Mouse (Mus musculus) ES-Bruce4 (cell line): ENCODE results near the gene Unc13b. TPM values are rescaled to one million over a fixed set of nuclear protein-coding genes. Genes with fewer than 3 reads are reported as not detected.

Source experiments
- H3K27ac ChIP-seq: 2 replicates; pipeline ENCODE4 v1.5.1; 2012; ENCODE audit warnings: low read length, inconsistent platforms; ENCODE audit not compliant: insufficient read depth
- H3K27me3 ChIP-seq: 2 replicates; pipeline ENCODE4 v1.6.1; 2012; ENCODE audit warnings: mild to moderate bottlenecking, low read length, inconsistent platforms; ENCODE audit not compliant: control insufficient read depth, poor library complexity, insufficient read depth, severe bottlenecking
- H3K36me3 ChIP-seq: 2 replicates; pipeline ENCODE4 v1.6.1; 2012; ENCODE audit warnings: inconsistent platforms, mild to moderate bottlenecking, low read length, moderate library complexity; ENCODE audit not compliant: control insufficient read depth, poor library complexity, insufficient read depth, severe bottlenecking
- H3K4me1 ChIP-seq: one replicate; pipeline ENCODE4 v1.8.1; 2011; ENCODE audit warnings: low read length; ENCODE audit not compliant: control insufficient read depth, insufficient read depth
- H3K4me3 ChIP-seq: 2 replicates; pipeline ENCODE4 v1.5.1; 2011; ENCODE audit warnings: low read depth, mild to moderate bottlenecking, low read length
- H3K9ac ChIP-seq: 2 replicates; pipeline ENCODE4 v1.6.1; 2012; ENCODE audit warnings: low read depth, mild to moderate bottlenecking, inconsistent platforms; ENCODE audit not compliant: poor library complexity, severe bottlenecking
- H3K9me3 ChIP-seq: replicated peaks from 2 replicates; pipeline ENCODE4 v1.6.1; 2012; ENCODE audit warnings: mild to moderate bottlenecking, low read length, inconsistent platforms; ENCODE audit not compliant: control insufficient read depth, poor library complexity, insufficient read depth, severe bottlenecking
- CTCF ChIP-seq: IDR thresholded peaks from one replicate; pipeline ENCODE4 v1.8.1; 2011; ENCODE audit warnings: low read depth, low read length
- EP300 ChIP-seq: IDR thresholded peaks from 2 replicates; pipeline ENCODE4 v1.6.1; 2011; ENCODE audit warnings: low read depth, low read length; ENCODE audit not compliant: insufficient read depth
- POLR2A ChIP-seq: IDR thresholded peaks from one replicate; pipeline ENCODE4 v1.8.1; 2011; ENCODE audit warnings: low read length; ENCODE audit not compliant: insufficient read depth
- polyA plus RNA-seq: library from polyadenylated mRNA; stranded (reverse); fragments of >200 nt; gene quantifications from 2 replicates; pipeline ENCODE4 v1.2.4, GENCODE M21; 2011; ENCODE audit warnings: low read depth; ENCODE audit not compliant: missing spikeins, insufficient read depth, insufficient read length

Gene Unc13b
- polyA plus RNA-seq, 1 experiment: 23.1 TPM

GRCm38 (mm10) chr4:43205571-43205970, 146.8 kb downstream of the Unc13b start:
- Histone ChIP-seq H3K4me1 (no peaks in the 10 kb centered on the region), H3K9ac (no peak overlapping the region), H3K9me3 (no peaks in the 10 kb centered on the region), H3K27me3 (no peaks in the 10 kb centered on the region), H3K4me3 (no peak overlapping the region), H3K27ac (no peak overlapping the region), H3K36me3 (no peaks in the 10 kb centered on the region)
- TF ChIP-seq CTCF: no peak

DNA sequence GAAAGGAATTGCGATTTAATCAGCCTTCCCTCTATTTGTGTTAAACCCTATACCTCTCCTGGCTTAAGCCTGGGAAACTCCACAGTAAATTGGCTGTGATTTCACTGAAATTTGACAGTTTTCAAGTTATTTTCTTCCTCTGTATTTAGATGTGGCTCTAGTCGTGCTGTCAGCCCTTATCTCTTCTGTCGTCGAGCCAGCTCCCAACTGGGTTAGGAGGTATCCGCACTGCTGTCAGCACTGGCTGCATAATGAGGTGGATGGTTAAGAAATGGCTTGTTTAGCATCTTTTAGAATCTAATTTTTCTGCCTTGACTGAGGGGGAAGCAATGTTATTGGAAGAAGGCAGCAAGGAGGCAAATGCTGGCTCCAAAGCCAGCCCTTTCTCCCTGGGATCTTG, 148.2 kb downstream of the Unc13b start:
- Histone ChIP-seq H3K9me3 (no peaks in the 10 kb centered on the region), H3K36me3 (no peaks in the 10 kb centered on the region), H3K27ac (no peak overlapping the region), H3K4me1 (no peaks in the 10 kb centered on the region), H3K9ac (no peak overlapping the region), H3K27me3 (no peaks in the 10 kb centered on the region), H3K4me3 (no peak overlapping the region)
- TF ChIP-seq POLR2A (no peak), CTCF (no peak), EP300 (no peak)

- no peak overlapping the region for H3K9ac ChIP-seq
- no peaks in the 10 kb centered on the region for H3K27me3 ChIP-seq
- TF ChIP-seq EP300: no peak
- no peaks in the 10 kb centered on the region for H3K36me3 ChIP-seq
- no peak overlapping the region for H3K27ac ChIP-seq
- H3K9me3 ChIP-seq: no peaks in the 10 kb centered on the region
- H3K4me3 ChIP-seq: no peak overlapping the region
- no peaks in the 10 kb centered on the region for H3K4me1 ChIP-seq
Measured at GRCm38 (mm10) chr4:43209081-43209579, 150.4 kb downstream of the Unc13b start.

DNA sequence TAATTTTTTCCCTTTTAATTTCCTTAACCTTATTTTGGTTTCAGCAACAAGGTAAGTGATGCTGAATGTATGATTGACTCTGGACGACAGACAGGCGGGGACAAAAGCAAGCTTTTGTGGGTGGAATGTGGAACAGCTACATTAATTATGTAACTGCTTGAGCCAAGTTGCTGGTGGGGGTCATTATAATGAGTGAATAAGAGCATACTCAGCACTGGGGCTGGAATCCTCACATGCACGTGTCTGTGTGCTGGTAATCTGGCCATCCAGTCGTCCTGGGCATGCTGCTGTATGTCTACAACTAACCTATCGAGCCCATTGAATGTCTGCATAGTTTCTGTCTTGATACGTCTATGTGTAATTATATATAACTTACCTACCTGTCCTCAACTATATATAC, 150.9 kb downstream of the Unc13b start:
- Histone ChIP-seq H3K4me1 (no peaks in the 10 kb centered on the region), H3K4me3 (no peak overlapping the region), H3K27me3 (no peaks in the 10 kb centered on the region), H3K36me3 (no peaks in the 10 kb centered on the region), H3K9ac (no peak overlapping the region), H3K9me3 (no peaks in the 10 kb centered on the region), H3K27ac (no peak overlapping the region)
- no peak for TF ChIP-seq EP300
- TF ChIP-seq POLR2A: no peak
- no peak for TF ChIP-seq CTCF

GRCm38 (mm10) chr4:43216491-43216890, 157.7 kb downstream of the Unc13b start:
- Histone ChIP-seq H3K9ac (no peak overlapping the region), H3K9me3 (no peaks in the 10 kb centered on the region), H3K4me1 (no peaks in the 10 kb centered on the region), H3K4me3 (no peak overlapping the region), H3K36me3 (no peaks in the 10 kb centered on the region), H3K27me3 (no peaks in the 10 kb centered on the region), H3K27ac (no peak overlapping the region)
- TF ChIP-seq POLR2A: no peak
- TF ChIP-seq CTCF: no peak
- no peak for TF ChIP-seq EP300

DNA sequence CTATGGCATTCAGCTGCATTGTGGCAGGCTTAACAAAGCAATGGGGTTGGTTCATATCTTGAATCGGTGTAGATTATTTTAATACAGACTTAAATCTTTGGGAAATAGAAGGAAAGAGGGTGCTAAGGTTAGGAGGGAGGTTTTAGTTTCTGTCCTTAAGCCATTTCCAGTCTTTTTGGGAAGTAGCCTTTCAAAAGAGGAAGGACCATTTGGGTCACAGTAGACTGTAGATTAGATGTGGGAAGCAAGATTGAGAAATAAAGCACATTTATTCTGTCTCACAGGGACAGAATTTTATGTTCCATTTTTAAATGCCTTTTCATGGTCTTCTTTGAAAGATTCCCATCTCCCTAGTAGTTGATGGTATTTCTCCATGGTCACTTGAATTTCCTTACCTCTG, 159.2 kb downstream of the Unc13b start:
- H3K27ac ChIP-seq: no peak overlapping the region
- TF ChIP-seq EP300: no peak
- no peak for TF ChIP-seq CTCF
- TF ChIP-seq POLR2A: no peak
- H3K36me3 ChIP-seq: no peaks in the 10 kb centered on the region
- H3K9me3 ChIP-seq: no peaks in the 10 kb centered on the region
- no peak overlapping the region for H3K9ac ChIP-seq
- no peaks in the 10 kb centered on the region for H3K27me3 ChIP-seq
- no peak overlapping the region for H3K4me3 ChIP-seq
- no peaks in the 10 kb centered on the region for H3K4me1 ChIP-seq

DNA sequence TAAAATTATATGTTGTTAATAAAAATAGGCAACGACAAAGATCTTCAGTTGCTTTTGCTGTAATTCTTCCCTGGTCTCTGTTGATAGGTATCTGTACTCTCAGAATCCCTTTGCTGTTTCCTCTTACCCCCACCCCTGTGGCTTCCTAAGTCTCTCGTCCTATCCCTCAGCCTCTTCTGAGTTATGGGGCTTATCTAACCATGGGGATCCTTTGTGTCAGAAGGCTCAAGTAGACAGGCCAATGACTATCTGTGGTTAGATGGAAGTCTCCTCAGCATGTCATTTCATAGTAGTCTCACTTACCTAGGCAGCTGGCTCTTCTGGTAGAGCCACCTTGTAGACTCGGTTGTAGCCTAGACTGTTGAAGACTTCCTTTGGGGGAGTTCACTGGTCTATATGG, 173.1 kb downstream of the Unc13b start:
- TF ChIP-seq CTCF (no peak), POLR2A (no peak), EP300 (no peak)
- H3K9ac ChIP-seq: no peak overlapping the region
- H3K36me3 ChIP-seq: no peaks in the 10 kb centered on the region
- no peaks in the 10 kb centered on the region for H3K4me1 ChIP-seq
- no peak overlapping the region for H3K4me3 ChIP-seq
- no peaks in the 10 kb centered on the region for H3K9me3 ChIP-seq
- no peaks in the 10 kb centered on the region for H3K27me3 ChIP-seq
- H3K27ac ChIP-seq: no peak overlapping the region
